Mouse (Mus musculus) lung, postnatal 36 days (tissue): ENCODE measurements around the gene Tiam1.
A peak's percentile ranks its signal among the peaks of the same experiment; 100 is the strongest.

Source experiments
- DNase-seq: peaks from one replicate; pipeline ENCODE4 v3.0.0; 2022; ENCODE audit warnings: mixed read lengths

Gene Tiam1

DNA sequence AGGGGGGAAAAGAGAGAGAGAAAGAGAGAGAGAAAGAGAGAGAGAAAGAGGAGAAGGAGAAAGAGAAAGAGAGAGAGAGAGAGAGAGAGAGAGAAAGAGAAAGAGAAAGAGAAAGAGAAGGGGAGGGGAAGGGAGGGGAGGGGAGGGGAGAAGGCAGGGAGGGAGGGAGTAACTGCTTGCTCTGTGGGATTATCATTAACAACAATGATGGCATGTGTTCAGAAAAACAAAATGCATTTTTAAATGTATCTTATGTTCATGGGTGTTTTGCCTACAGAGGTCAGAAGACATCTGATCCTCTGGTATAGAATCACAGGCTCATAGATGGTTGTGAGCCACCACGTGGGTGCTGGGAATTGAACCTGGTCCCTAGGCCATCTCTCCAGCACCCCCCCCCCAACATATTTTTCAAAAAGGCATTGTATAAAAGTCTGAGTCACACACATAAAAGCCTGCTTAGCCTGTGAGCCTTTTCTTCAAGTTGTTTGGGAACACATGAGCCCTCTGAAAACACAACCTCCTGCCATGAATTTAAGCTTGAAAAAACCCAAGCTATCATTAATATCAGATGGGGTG, 237.8 kb downstream of the Tiam1 start:
- no peak for DNase-seq

GRCm38 (mm10) chr16:89904121-89904520, 239.4 kb downstream of the Tiam1 start:
- DNase-seq: no peak

DNA sequence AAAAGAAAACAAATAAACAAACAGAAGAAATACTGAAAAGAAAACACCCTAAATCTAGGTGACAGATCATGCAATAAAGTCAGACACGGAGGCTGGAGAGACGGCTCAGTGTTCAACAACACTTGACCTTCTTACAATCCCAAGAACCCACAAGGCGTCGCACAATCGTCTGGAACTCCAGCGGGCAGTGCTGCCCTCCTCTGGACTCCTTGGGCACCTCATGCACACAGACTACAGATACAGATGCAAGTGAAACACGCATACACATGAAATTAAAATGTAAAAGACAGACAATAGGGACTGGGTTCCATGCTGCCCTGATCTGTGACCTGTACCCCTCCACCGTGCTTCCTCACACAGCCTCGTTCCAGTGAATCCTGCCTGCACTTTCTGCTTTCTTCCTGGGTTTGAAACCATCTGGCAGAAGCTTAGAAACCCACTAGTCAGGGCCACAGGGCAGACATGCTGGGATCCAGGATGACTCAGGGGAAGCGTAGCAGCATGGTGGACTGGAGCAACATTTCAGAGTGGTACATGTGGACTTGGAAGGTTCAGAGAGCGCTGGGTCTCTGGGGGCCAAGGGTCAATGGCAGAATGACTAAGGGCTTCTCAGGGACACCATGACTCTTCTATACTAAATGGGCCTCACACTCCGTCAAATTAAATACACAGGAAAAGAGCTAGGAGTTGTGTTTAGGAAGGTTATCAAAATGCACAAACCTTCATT, 240.8 kb downstream of the Tiam1 start:
- no peak for DNase-seq

DNA sequence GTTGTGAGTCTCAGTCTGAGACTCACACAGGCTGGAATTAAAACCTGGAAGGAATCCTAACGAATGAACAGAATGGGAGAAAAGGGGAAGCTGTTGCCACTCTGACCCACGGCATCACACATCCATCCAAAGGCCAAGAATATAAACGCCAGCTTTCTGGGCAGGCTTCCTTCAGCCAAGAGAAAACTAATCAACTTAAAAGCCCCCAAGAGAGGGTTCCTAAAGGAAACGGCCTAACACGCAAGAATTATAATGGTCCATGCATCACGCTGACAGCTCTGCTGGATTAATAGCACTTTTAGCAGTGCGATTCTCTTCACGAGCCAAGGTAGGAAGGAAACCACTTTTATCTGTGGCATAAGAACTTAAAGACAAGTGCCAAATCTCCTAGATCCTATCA, 242.9 kb downstream of the Tiam1 start:
- DNase-seq: no peak

DNA sequence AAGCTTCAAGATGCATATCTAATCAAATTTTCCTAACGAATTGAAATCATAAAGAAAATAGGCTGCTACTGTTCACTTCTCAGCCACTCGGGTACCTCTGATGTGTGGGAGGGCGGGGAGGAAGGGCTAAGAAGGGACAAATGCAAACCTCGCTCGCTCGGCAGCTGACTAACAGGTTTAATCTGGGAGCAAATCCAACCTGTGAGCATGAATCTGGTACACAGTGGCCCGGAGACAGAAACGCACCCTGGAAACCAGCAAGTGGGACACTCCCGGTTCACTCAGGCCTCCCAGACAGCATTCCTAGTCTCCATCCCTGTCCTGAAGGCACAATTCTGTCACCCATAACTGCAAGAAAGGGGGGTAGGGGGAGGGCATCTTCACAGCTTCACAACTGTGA, 244.4 kb downstream of the Tiam1 start:
- DNase-seq: no peak

- no peak for DNase-seq
These were observed 245.3 kb downstream of the Tiam1 start for GRCm38 (mm10) chr16:89898299-89898625.

DNA sequence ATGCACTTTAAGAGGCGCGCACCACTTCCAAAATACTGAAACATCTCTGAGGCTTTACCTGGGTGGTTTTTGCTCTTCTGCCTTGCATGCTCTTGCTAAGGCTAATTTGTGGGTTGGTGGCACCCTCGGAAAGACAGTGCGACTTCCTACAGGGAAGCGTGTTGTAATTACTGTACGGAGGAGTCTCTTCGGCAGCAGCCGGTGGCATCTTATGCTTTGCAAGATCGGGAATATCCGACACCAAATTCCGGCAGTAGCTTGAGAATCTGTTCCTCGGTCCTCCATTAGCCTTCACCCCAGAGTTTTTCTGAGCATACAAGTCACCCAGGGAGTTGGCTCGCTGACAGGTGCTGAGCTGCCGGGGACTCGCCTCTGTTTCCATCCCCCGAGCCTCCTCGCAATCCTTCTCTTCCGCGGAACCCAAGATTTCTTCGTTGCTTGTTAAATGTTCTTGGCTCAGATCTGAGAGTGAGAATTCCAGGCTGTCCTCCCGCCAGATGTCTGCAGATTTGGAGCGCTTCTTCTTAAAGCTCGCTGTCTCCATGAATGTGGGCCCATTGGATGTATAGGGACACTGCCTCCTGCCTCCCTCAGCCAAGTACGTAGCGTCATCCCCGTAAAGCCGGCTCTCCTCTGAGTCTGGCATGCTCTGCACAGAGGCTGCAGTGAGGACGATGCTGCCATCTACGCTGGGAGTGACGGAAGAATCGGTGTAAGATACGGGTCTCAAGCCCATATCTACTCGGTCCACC, 245.8 kb downstream of the Tiam1 start:
- DNase-seq: no peak

DNA sequence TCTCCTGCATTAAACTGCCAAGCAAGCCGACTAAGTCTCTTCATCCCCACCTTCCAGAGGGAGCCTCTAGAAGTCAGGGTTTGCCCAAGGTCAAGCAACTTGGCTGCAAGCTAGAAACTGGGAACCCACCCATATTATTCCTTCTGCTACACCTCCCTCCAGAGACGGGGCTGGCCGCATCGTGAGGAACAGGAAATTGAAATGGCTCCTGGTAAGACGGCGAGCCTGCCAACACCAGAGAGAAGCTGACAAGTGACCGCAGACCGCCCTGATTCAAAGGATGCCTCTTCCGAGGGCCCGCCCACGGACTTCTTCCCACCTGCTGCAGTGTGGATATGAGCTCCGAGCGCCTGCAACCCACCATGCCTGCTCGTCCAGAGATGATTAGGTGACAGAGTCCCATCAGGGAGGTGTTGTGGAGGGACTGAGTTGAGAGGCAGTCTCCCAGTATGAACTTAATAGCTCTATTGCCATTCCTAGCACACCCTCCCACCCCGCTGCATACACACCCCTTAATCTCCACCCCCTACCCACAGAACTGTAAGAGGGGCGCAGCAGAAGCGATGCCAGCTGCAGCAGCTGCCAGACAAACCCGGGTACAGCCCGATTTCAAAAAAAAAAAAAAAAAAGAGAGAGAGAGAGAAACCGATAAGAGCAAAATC, 246.6 kb downstream of the Tiam1 start:
- DNase-seq: no peak

- DNase-seq: peak; percentile 50
These were observed 247.2 kb downstream of the Tiam1 start for GRCm38 (mm10) chr16:89896392-89896791.

DNA sequence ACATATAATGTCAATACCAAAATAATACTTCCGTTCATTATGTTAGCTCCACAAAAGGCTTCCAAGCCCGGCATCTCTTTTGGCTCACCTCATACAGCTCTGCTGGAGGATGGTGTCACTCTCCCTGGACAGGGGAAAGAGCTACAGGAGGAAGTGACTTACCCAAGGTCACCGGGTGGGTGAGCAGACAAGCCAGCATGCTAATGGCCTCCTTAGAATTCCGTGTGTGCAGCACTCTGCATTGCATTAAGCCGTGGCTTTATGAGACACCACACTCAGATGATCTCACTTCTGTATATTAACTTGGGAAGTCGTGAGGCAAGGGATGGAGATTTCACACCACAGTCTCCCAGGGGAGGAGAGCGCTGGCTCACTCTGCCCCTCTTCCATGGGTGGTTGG, 248.3 kb downstream of the Tiam1 start:
- no peak for DNase-seq

GRCm38 (mm10) chr16:89894816-89895215, 248.8 kb downstream of the Tiam1 start:
- peak; percentile 56 for DNase-seq

- no peak for DNase-seq
These were observed 252.9 kb downstream of the Tiam1 start for GRCm38 (mm10) chr16:89890515-89891189.

- no peak for DNase-seq
These were observed 253.6 kb downstream of the Tiam1 start for GRCm38 (mm10) chr16:89889890-89890462.

- DNase-seq: no peak
These were observed 257.0 kb downstream of the Tiam1 start for GRCm38 (mm10) chr16:89886561-89886960.

- no peak for DNase-seq
These were observed 257.9 kb downstream of the Tiam1 start for GRCm38 (mm10) chr16:89885661-89886060.

DNA sequence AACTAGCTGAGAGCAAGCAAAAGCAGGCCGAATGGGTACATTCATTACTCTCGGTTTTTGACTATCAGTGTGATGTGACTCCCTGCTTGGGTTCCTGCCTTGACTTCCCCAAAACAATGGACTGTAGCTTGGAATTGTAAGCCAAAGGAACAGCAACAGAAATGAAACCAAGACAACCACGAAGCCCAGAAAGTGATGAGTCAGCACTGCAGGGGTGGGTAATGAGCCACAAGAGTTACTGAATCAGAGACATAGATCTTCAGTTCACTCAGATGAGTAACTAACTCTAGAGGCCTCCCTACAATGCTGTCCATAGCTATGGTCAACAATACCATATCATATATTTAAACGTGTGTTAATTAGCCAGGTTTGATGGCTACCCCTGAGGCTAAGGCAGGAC, 259.7 kb downstream of the Tiam1 start:
- no peak for DNase-seq

DNA sequence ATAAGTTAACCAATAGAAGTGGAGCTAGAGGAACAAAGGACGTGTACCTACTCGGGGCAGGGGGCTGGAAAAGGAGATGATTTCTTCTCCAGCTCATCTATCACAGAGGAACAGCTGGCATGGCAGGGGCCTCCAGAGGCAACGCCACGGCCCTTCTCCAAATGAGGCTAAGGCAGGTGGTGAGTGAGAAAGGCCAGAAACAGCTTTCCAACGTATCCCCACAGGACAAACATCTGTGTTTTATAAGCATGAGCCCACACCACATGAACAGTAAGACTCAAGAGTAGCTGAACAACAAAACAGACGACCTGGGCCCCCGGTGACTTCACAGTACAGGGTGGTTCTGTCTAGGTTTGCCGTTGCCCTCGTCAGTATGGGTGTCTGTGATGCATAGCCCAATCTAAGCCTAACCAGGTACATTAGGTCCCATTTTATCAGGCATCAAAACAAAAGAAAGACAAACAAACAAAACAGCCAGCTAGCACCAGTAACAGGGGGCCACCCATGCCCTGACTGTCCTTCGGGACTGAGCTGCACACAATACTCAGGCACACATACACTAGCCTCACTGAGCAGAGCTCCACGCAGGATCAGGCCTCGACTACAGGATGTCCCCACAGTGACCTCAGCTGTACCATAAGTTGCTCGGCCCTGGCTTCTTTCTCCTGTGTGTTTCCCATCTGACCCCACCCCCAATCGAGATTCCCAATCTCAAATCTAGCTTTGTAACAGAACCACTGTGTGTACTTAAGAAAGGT, 260.9 kb downstream of the Tiam1 start:
- DNase-seq: no peak

DNA sequence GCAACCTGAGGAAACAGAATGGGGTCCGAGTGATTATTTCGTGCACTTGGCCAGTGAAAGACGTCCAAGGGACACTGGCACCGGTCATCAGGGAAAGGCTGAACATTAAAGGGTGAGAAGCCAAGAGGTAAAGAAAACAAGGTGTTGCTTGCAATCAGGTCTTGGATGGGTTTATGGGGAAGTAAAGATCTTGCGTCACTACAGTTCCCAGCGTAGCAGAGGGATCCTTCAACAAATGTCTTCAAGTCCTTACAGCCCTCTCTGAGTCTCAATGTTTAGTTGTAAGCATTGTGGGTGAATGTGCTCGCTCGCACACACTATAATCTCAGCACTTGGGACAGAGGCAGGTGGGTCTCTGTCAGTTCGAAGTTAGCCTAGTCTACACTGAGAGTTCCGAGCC, 266.4 kb downstream of the Tiam1 start:
- DNase-seq: no peak

DNA sequence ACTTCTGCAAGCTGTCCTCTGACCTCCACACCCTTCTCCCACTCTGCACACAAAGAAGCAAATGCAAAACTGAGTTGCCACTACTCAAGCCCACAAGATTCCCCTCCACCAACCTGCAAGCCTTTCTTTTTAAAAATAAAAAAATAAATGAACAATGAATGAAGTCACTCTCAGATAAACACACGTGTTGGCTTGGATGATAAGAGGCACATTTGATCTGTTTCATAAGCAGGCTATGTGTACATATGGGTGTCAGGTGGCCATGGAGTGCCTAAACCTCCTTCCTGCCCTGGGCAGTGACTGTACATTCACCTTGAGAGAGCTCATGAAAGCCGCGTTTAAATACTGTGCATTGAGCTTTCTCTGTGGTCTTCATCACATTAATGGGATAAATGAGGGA, 267.5 kb downstream of the Tiam1 start:
- peak; percentile 41 for DNase-seq

DNA sequence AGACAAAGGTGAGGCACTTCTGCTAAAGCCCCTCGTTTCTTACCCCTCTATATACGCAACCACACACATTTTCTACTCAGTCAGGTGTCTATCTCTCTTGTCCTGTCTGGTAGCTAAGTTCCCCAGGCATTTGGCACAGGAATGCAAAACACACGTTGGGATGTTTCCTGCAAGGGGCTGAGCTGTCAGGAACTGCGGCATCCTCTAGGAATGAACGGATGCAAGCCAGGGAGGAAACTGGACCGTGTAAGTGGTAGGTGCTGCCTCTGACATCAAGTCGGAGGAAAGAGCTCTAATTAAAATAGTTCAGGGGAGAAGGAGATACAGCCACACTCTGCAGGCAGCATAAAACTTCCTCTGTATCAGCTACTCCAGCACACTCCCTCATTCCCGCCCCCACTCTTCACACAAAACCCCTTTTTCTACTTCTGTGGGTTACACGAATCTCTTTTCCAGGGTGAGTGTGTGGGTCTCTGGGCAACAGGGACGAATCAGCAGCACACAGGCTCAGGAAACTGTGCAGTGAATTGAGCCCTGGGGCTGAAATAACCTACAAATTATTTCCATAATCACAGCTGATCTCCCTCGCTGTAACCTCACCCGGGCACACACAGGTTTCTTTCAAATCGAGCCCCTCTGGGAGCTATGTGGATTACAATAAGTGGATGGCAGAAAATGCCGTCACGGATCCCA, 269.4 kb downstream of the Tiam1 start:
- DNase-seq: no peak
